Mouse (Mus musculus): ENCODE results near the gene Zfp235. TPM values are rescaled to one million over a fixed set of nuclear protein-coding genes. Genes with fewer than 3 reads are reported as not detected.

Gene Zfp235
- total and polyA plus RNA-seq, 2 experiments from 2014 or later = 5.6 to 8.6 TPM

- ATAC-seq (ENCODE audit: insufficient read depth, low read depth) (no peak; the same call in 1 of the 2 replicates), DNase-seq (ENCODE audit: low spot score) (no peak)
- H3K9ac ChIP-seq (replicated peaks; ENCODE audit: low read depth, low read length) = peak overlapping the region; percentile 64
- no peaks in the 10 kb centered on the region for H3K9me3 ChIP-seq (replicated peaks; ENCODE audit: control insufficient read depth, low read length)
- 14% methylated on average over 6 of the region's 6 CpGs for WGBS
- H3K27me3 ChIP-seq (ENCODE audit: control insufficient read depth, insufficient read depth, low read length) = no peaks in the 10 kb centered on the region
- peaks cover 14% of the 10 kb centered on the region for H3K4me1 ChIP-seq (ENCODE audit: control insufficient read depth, insufficient read depth)
- peaks cover 22% of the 10 kb centered on the region for H3K36me3 ChIP-seq (replicated peaks; ENCODE audit: control insufficient read depth, insufficient read depth, low read length)
- H3K27ac ChIP-seq (ENCODE audit: low read depth) = no peak overlapping the region
- peak overlapping the region; percentile 70 for H3K4me2 ChIP-seq (ENCODE audit: low read depth, low read length)
- H3K4me3 ChIP-seq (ENCODE audit: low read depth, low read length) = peak overlapping the region; percentile 85
- TF ChIP-seq EP300 (IDR thresholded peaks at IDR 0.05; ENCODE audit: low read depth) = no peak
- no peak for TF ChIP-seq CTCF (IDR thresholded peaks at IDR 0.05; ENCODE audit: low read depth)
Observed at GRCm38 (mm10) chr7:24133425-24133995, 459 bp upstream of the Zfp235 start.

GRCm38 (mm10) chr7:24142566-24142965 is 8.6 kb downstream of the Zfp235 start:
- Histone ChIP-seq H3K36me3 (replicated peaks; ENCODE audit: control insufficient read depth, insufficient read depth, low read length) (peaks cover 41% of the 10 kb centered on the region), H3K9ac (replicated peaks; ENCODE audit: low read depth, low read length) (no peak overlapping the region), H3K9me3 (replicated peaks; ENCODE audit: control insufficient read depth, low read length) (no peaks in the 10 kb centered on the region), H3K27me3 (ENCODE audit: control insufficient read depth, insufficient read depth, low read length) (no peaks in the 10 kb centered on the region), H3K4me3 (ENCODE audit: low read depth, low read length) (no peak overlapping the region), H3K27ac (ENCODE audit: low read depth) (no peak overlapping the region), H3K4me1 (ENCODE audit: control insufficient read depth, insufficient read depth) (no peaks in the 10 kb centered on the region), H3K4me2 (ENCODE audit: low read depth, low read length) (no peak overlapping the region)
- no peak for TF ChIP-seq EP300 (IDR thresholded peaks at IDR 0.05; ENCODE audit: low read depth)
- TF ChIP-seq CTCF (IDR thresholded peaks at IDR 0.05; ENCODE audit: low read depth) = no peak
- no peak for ATAC-seq (ENCODE audit: insufficient read depth, low read depth)
- no peak for DNase-seq (ENCODE audit: low spot score)
- 83% methylated on average over 6 of the region's 6 CpGs for WGBS

GRCm38 (mm10) chr7:24153272-24153671 is 19.3 kb downstream of the Zfp235 start:
- Histone ChIP-seq H3K36me3 (replicated peaks; ENCODE audit: control insufficient read depth, insufficient read depth, low read length) (no peaks in the 10 kb centered on the region), H3K27ac (ENCODE audit: low read depth) (no peak overlapping the region), H3K4me1 (ENCODE audit: control insufficient read depth, insufficient read depth) (no peaks in the 10 kb centered on the region), H3K4me2 (ENCODE audit: low read depth, low read length) (no peak overlapping the region), H3K4me3 (ENCODE audit: low read depth, low read length) (no peak overlapping the region), H3K9ac (replicated peaks; ENCODE audit: low read depth, low read length) (no peak overlapping the region), H3K9me3 (replicated peaks; ENCODE audit: control insufficient read depth, low read length) (0 out of 2 replicates have a peak, but pooled peaks cover 5% of the 10 kb centered on the region), H3K27me3 (ENCODE audit: control insufficient read depth, insufficient read depth, low read length) (no peaks in the 10 kb centered on the region)
- 7% methylated on average over 1 of the region's 1 CpGs for WGBS
- DNase-seq (ENCODE audit: low spot score) = peak; percentile 6
- no peak for ATAC-seq (ENCODE audit: insufficient read depth, low read depth)
- TF ChIP-seq CTCF (IDR thresholded peaks at IDR 0.05; ENCODE audit: low read depth) (peak; percentile 51), EP300 (IDR thresholded peaks at IDR 0.05; ENCODE audit: low read depth) (no peak)

DNA sequence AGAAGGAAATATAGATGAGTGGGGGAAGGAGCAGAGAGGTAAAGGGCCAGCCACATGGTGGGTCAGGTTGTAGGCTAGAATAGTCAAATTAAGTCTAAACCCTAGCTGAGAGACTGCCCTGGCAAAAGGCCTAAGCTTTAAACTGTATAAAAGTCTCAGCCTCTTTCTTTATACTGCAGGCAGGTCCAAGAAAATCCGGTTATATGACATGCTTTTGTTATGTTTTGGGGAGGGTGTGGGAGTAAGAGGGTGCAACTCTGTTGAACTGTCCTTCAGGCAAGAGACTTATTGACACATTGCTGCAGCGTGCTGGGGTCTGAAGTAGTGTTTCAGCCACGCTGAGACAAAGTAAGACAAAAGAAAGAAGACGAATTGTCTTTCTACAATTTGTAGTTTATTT is 38.2 kb downstream of the Zfp235 start:
- 61% methylated on average over 4 of the region's 4 CpGs for WGBS
- no peak for DNase-seq (ENCODE audit: low spot score)
- Histone ChIP-seq H3K4me3 (ENCODE audit: low read depth, low read length) (no peak overlapping the region), H3K27ac (ENCODE audit: low read depth) (no peak overlapping the region), H3K27me3 (ENCODE audit: control insufficient read depth, insufficient read depth, low read length) (no peaks in the 10 kb centered on the region), H3K9me3 (replicated peaks; ENCODE audit: control insufficient read depth, low read length) (no peaks in the 10 kb centered on the region), H3K4me2 (ENCODE audit: low read depth, low read length) (no peak overlapping the region), H3K36me3 (replicated peaks; ENCODE audit: control insufficient read depth, insufficient read depth, low read length) (no peaks in the 10 kb centered on the region), H3K9ac (replicated peaks; ENCODE audit: low read depth, low read length) (no peak overlapping the region), H3K4me1 (ENCODE audit: control insufficient read depth, insufficient read depth) (no peaks in the 10 kb centered on the region)
- ATAC-seq (ENCODE audit: insufficient read depth, low read depth) = no peak
- no peak for TF ChIP-seq CTCF (IDR thresholded peaks at IDR 0.05; ENCODE audit: low read depth)
- no peak for TF ChIP-seq EP300 (IDR thresholded peaks at IDR 0.05; ENCODE audit: low read depth)

DNA sequence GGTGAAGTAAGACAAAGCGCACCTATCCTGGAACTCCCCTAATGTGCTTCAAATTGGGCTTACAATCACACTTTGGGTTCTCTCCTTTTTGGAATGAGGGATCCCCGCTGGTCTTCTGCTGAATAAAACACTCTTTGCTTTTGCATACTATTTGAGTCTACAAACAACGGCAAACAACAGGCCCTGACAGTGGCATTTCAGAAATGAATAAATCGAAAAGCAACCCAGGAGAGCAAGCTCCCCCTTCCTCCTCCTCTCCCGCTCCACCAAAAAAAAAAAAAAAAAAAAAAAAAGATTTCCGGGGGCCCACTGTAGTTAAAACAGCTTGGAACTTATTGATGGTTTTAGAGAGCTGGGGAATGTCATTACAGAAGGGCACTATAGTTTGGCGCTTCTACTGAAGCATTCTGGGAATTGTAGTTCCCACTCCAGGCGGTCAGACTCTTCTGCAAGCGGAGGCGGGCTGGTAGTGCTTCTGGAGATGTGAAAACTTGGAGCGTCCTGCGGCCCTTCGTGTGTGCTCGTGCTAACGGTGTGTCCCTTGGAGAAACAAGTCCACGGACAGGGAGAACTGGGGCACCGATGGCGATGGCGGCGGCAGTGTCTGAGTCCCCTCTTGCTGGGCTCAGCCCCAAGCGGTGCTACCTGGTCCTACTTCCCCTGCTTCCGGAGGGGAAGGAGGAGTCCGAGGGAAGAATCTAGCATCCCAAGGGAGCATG is 40.8 kb downstream of the Zfp235 start, which contains the start of gene Zfp114:
TSS of gene Zfp114 (plus strand) at position 443 of the 719 bp plus-strand sequence.
- peak within 1 kb of the TSS; percentile 6; the same call in 1 of the 2 replicates for H3K9ac ChIP-seq (replicated peaks; ENCODE audit: low read depth, low read length)
- H3K27ac ChIP-seq (ENCODE audit: low read depth) = no peak within 1 kb of the TSS
- peak; percentile 59 for DNase-seq (ENCODE audit: low spot score)
- H3K27me3 ChIP-seq (ENCODE audit: control insufficient read depth, insufficient read depth, low read length) = no peaks in the 10 kb centered on the region
- H3K9me3 ChIP-seq (replicated peaks; ENCODE audit: control insufficient read depth, low read length) = no peaks in the 10 kb centered on the region
- peak within 1 kb of the TSS; percentile 56 for H3K4me3 ChIP-seq (ENCODE audit: low read depth, low read length)
- no peaks in the 10 kb centered on the region for H3K4me1 ChIP-seq (ENCODE audit: control insufficient read depth, insufficient read depth)
- H3K36me3 ChIP-seq (replicated peaks; ENCODE audit: control insufficient read depth, insufficient read depth, low read length) = no peaks in the 10 kb centered on the region
- TF ChIP-seq CTCF (IDR thresholded peaks at IDR 0.05; ENCODE audit: low read depth) (no peak), EP300 (IDR thresholded peaks at IDR 0.05; ENCODE audit: low read depth) (no peak)
- 12% methylated on average over 23 of the region's 23 CpGs for WGBS
- peak within 1 kb of the TSS; percentile 61 for H3K4me2 ChIP-seq (ENCODE audit: low read depth, low read length)
- ATAC-seq (ENCODE audit: insufficient read depth, low read depth) = peak; percentile 90

Measured in heart, postnatal 0 days (tissue).